Mouse (Mus musculus) right cerebral cortex, adult 2 months (tissue): ENCODE measurements at regions not wholly inside any gene's neighbourhood (a gene's known extent, or its start where the extent isn't known, plus 50 kb on each side); places are given as distances from the start of the nearest gene placed in this dataset.

ENCODE experiments used
- DNase-seq, 2 experiments: peaks; one replicate each; pipeline ENCODE4 v3.0.0; 2021 to 2022; ENCODE audit warnings: low spot score in 2 of 2

DNA sequence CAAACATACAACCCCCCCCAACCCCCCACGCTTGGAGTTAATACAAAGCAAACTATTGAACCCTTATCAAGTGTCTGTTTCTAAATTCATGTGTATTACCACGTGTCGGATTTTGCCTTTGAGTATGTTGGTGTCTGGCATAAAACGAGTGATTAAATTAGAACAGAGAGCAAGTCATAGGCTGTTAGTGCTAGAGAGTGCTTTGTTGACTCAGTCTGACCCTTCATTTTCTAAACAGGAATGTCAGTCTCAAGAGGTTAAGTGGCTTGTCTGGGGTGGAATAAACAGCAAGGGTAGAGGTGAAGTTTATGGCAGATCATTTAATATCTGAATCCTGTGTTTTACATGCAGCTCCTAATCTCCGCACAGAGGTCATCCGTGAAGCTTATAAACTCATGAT, 104.1 kb downstream of the Uchl5 start:
- no peak for DNase-seq

- DNase-seq = no peak
These were observed 102.5 kb downstream of the Uchl5 start for GRCm38 (mm10) chr1:143879622-143880021.

GRCm38 (mm10) chr1:143878266-143878665, 101.2 kb downstream of the Uchl5 start:
- no peak for DNase-seq

DNA sequence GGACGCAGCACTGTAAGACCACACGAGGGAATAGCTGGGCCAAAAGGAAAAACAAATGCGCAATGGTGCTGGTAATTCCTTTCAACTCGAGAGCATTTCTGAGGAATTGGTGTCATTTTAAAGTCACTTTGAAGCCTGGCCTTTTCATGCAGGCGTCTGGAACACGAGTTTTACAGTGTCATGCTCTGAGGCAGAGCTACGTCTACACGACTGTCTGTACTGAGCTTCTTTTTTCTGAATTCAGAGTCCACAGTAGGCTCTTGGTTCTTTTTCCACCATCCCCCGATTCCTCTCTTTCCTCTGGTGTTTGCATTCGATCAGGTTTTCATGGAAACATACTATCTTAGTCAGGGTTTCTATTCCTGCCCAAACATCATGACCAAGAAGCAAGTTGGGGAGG, 83.2 kb downstream of the Uchl5 start:
- DNase-seq = no peak

DNA sequence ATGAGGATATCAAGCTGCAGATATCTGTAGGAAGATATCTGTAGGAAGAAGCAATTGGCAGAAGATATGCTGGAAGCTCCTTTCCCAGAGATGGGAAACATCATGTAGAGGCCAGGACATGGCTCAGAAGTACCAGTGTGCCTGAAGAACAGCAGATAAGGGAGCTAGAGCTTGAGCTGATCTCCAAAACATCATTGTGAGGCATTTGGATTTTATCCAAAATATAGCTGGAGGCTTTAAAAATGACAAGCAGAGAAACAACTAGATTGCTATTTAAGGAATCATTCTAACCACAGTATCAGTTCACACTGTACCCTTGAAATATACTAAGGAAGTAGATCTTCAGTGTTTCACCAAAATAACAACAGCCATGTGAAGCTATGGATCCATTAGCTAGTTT, 81.5 kb downstream of the Uchl5 start:
- no peak for DNase-seq
